Mouse (Mus musculus) B cell, adult 67 days (primary cell): ENCODE data around the gene Gm7579. TPM values are rescaled to one million over a fixed set of nuclear protein-coding genes. Genes with fewer than 3 reads are reported as not detected.

Experiments used
- total RNA-seq, 2 experiments: library from RNA; stranded (reverse); gene quantifications; 4 replicates each; pipeline ENCODE4 v1.2.4; 2023

Gm7579 gene
- not detected for total RNA-seq

DNA sequence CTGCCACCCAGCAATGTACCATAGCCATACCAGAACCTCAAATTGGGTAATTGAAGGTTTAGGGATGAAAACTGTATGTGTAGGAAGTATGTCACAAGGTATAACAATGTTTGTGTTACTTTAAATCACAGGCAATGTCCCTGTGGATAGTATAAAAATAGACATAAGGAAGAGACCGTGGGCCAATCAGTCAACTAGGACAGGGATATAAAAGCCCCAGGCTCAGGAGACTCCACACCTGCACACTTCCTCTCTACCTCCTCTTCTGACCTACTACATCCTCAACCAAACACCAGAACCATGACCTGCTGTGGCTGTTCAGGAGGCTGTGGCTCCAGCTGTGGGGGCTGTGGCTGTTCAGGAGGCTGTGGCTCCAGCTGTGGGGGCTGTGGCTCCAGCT, at the start of gene Gm7579:
Gm7579 (plus strand) TSS at position 301 of the 400 bp plus-strand sequence.

DNA sequence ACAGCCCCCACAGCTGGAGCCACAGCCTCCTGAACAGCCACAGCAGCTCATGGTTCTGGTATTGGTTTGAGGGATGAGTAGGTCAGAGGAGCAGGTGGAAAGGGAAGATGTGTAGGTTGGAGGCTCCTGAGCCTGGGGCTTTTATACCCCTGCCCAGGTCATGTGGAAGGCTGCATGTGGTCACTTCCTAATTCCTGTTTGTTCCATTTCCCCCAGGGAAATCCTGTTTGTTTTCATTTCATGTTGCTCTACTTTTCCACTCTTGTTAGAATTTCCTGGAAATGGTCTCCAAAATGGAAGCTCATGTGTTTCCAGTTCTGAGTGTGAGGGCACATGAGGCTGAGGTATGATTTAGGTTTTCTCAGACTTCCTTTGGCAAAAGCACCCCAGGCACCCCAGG, 46.0 kb upstream of the Gm7579 start, which contains the start of gene Gm4553:
Gm4553 (minus strand) TSS at position 101 of the 400 bp plus-strand sequence.

DNA sequence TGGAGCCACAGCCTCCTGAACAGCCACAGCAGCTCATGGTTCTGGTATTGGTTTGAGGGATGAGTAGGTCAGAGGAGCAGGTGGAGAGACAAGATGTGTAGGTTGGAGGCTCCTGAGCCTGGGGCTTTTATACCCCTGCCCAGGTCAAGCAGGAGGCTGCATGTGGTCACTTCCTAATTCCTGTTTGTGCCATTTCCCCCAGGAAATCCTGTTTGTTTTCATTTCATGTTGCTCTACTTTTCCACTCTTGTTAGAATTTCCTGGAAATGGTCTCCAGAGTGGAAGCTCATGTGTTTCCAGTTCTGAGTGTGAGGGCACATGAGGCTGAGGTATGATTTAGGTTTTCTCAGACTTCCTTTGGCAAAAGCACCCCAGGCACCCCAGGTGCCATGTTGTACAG, 35.8 kb upstream of the Gm7579 start, which contains the start of gene Krtap5-2:
Krtap5-2 (minus strand) TSS at position 101 of the 400 bp plus-strand sequence.

DNA sequence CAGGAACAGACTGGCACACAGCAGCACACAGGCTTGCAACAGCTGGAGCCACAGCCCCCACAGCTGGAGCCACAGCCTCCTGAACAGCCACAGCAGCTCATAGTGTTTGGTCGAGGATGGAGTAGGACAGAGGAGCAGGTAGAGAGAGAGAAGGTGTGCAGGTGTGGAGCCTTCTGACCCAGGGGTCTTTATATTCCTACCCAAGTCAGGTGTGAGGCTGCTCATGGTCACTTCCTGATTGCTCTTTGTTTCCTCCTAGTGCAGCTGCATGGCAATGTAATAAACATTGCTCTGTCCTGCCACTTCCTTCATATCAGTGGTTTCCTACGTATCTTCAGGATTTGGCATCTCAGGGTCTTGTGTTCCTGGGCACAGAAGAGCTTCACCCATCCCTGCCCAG, 21.4 kb upstream of the Gm7579 start, which contains the start of gene Gm10153:
Gm10153 (minus strand) TSS at position 101 of the 400 bp plus-strand sequence.

DNA sequence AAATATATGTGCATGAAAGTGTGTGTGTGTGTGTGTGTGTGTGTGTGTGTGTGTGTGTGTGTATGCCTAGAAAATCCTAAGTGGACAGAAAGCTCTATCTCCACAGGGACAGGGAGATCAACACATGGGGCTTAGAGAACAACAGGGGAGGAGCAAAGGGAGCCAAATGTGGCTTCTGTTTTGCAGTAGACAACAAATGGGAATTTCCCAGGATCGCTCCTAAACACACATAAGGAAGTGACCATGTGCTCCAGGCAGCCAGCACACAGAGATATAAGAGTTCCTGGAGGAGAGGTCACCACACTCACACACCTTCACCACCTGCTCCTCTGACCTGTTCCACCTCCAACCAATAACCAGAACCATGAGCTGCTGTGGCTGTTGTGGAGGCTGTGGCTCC, 10.6 kb upstream of the Gm7579 start, which contains the start of gene Krtap5-3:
Krtap5-3 (plus strand) TSS at position 301 of the 400 bp plus-strand sequence.

DNA sequence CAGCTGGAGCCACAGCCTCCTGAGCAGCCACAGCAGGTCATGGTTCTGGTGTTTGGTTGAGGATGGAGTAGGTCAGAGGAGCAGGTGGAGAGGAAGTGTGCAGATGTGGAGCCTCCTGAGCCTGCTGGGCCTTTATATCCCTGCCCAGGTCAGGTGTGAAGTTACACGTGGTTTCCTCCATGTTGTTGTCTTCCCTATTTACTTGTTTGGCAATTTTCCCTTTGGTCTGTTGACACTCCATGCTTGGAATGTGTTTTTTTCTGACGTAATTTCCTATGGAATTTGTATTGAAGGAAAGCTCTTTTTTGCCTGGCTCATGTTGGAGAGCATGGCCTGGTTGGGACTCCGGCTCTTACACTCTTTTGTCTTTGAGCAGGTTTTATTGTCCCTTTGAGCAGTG, 18.2 kb downstream of the Gm7579 start, which contains the start of gene Krtap5-5:
Krtap5-5 (minus strand) TSS at position 101 of the 400 bp plus-strand sequence.

DNA sequence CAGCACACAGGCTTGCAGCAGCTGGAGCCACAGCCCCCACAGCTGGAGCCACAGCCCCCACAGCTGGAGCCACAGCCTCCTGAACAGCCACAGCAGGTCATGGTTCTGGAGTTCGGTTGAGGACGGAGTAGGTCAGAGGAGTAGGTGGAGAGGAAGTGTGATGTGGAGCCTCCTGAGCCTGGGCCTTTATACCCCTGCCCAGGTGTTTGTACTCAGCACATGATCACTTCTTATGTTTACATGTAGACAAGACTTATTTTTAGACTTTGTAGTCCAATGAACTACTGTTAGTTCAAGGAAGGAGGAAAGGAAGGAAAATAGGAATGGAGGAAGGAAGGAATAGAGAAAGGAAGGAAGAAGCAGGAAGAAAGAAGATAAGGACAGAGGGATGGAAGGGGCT, 29.3 kb downstream of the Gm7579 start, which contains the start of gene Gm40460:
Gm40460 (minus strand) TSS at position 101 of the 400 bp plus-strand sequence.

DNA sequence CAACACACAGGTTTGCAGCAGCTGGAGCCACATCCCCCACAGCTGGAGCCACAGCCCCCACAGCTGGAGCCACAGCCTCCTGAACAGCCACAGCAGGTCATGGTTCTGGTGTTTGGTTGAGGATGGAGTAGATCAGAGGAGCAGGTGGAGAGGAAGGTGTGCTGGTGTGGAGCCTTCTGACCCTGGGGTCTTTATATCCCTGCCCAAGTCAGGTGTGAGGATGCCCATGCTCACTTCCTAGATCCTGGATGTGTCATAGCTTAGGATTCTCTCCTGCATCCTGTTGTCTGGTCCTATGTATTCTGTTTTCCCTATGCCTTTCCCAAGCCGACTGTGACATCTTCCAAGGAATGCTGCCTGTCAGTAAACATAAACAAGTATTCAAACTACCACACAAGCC, 46.6 kb downstream of the Gm7579 start, which contains the start of gene Gm2431:
Gm2431 (minus strand) TSS at position 101 of the 400 bp plus-strand sequence.

Other genes with a start within 250 kb of the Gm7579 start
- gene Mob2, start 150.8 kb upstream of the Gm7579 start, total RNA-seq = 10 to 100 TPM; 38.2 to 38.6 TPM
- gene Dusp8, start 116.0 kb upstream of the Gm7579 start, total RNA-seq = 1 to 10 TPM in 1 of 2 experiments, under 1 TPM in 1; 0.86 to 1.3 TPM
- not detected for gene Gm45618, start 91.1 kb upstream of the Gm7579 start, total RNA-seq
- not detected for gene Gm39115, start 75.8 kb upstream of the Gm7579 start, total RNA-seq
- not detected for gene Gm45337, start 67.3 kb upstream of the Gm7579 start, total RNA-seq
- not detected for gene Gm29735, start 54.7 kb upstream of the Gm7579 start, total RNA-seq
- not detected for gene Gm4553, start 46.1 kb upstream of the Gm7579 start, total RNA-seq
- not detected for gene Krtap5-2, start 35.9 kb upstream of the Gm7579 start, total RNA-seq
- gene Gm10153, start 21.5 kb upstream of the Gm7579 start, total RNA-seq = not detected
- gene Krtap5-3, start 10.5 kb upstream of the Gm7579 start, total RNA-seq = not detected
- gene Krtap5-5, start 18.1 kb downstream of the Gm7579 start, total RNA-seq = not detected
- not detected for gene Gm40460, start 29.2 kb downstream of the Gm7579 start, total RNA-seq
- not detected for gene Gm2431, start 46.5 kb downstream of the Gm7579 start, total RNA-seq
- gene Gm4559, start 62.5 kb downstream of the Gm7579 start, total RNA-seq = not detected
- gene Krtap5-1, start 85.3 kb downstream of the Gm7579 start, total RNA-seq = not detected
- not detected for gene Krtap5-4, start 91.7 kb downstream of the Gm7579 start, total RNA-seq
- under 1 TPM in 1 of 2 experiments, not detected in 1; 0.70 TPM for gene Ifitm10, start 161.9 kb downstream of the Gm7579 start, total RNA-seq
- 1 to 10 TPM in 1 of 2 experiments, not detected in 1; 4.8 TPM for gene Gm49369, start 170.8 kb downstream of the Gm7579 start, total RNA-seq
- 10 to 100 TPM; 61.8 to 67.8 TPM for gene Ctsd, start 176.2 kb downstream of the Gm7579 start, total RNA-seq
- not detected for gene Syt8, start 223.0 kb downstream of the Gm7579 start, total RNA-seq
- 1 to 10 TPM; 3.3 to 7.1 TPM for gene Tnni2, start 229.9 kb downstream of the Gm7579 start, total RNA-seq
- 100 to 1,000 TPM; 852 to 856 TPM for gene Lsp1, start 248.9 kb downstream of the Gm7579 start, total RNA-seq